Mouse (Mus musculus) ES-E14 (cell line): ENCODE measurements at regions not wholly inside any gene's neighbourhood (a gene's known extent, or its start where the extent isn't known, plus 50 kb on each side); places are given as distances from the start of the nearest gene placed in this dataset.
"Not testable (repeated sequence)": the region's sequence is repeated elsewhere in the genome, so short reads cannot be mapped to it uniquely, and the experiment has no call there.

Experiments
- DNase-seq: peaks from one replicate; pipeline ENCODE4 v3.0.0-alpha.2; 2013; ENCODE audit warnings: low read depth, low spot score
- H3K27ac ChIP-seq: 2 replicates; pipeline ENCODE4 v1.5.1; 2012; ENCODE audit warnings: low read depth, mild to moderate bottlenecking, low read length, moderate library complexity, mixed read lengths; ENCODE audit not compliant: poor library complexity, insufficient read depth, severe bottlenecking
- H3K36me3 ChIP-seq: 2 replicates; pipeline ENCODE4 v1.6.1; 2012; ENCODE audit warnings: mild to moderate bottlenecking, low read length, moderate library complexity, mixed read lengths; ENCODE audit not compliant: control insufficient read depth, poor library complexity, insufficient read depth, severe bottlenecking
- H3K4me1 ChIP-seq, 2 experiments: fragments of 150-350 bp in 1 of 2; sonication (generic) in 1 of 2; 2 replicates each; pipeline ENCODE4 v1.6.1; 2012; ENCODE audit warnings: low read length in 2 of 2, mild to moderate bottlenecking in 1 of 2, mixed read lengths in 1 of 2; ENCODE audit not compliant: control insufficient read depth in 2 of 2, insufficient read depth in 2 of 2, poor library complexity in 1 of 2
- H3K4me3 ChIP-seq, 2 experiments: fragments of 150-350 bp in 1 of 2; sonication (generic) in 1 of 2; 2 replicates each; pipeline ENCODE4 v1.5.1; 2012; ENCODE audit warnings: low read length in 2 of 2, low read depth in 1 of 2, mild to moderate bottlenecking in 1 of 2, mixed read lengths in 1 of 2; ENCODE audit not compliant: insufficient read depth in 1 of 2, poor library complexity in 1 of 2, severe bottlenecking in 1 of 2
- H3K9ac ChIP-seq: 2 replicates; pipeline ENCODE4 v1.6.1; 2012; ENCODE audit warnings: low read depth, mild to moderate bottlenecking, low read length, mixed read lengths; ENCODE audit not compliant: poor library complexity, insufficient read depth, severe bottlenecking
- H3K9me3 ChIP-seq: fragments of 150-350 bp; sonication (generic); 2 replicates; pipeline ENCODE4 v1.6.1; 2012; ENCODE audit warnings: low read depth, mild to moderate bottlenecking, low read length; ENCODE audit not compliant: control insufficient read depth, insufficient read depth
- CHD2 ChIP-seq: IDR thresholded peaks from 2 replicates; pipeline ENCODE4 v1.6.1; 2014; ENCODE audit warnings: mild to moderate bottlenecking, low read depth, low read length, inconsistent platforms
- HCFC1 ChIP-seq: IDR thresholded peaks from 2 replicates; pipeline ENCODE4 v1.6.1; 2012; ENCODE audit warnings: low read length, inconsistent platforms, borderline replicate concordance; ENCODE audit not compliant: insufficient read depth
- MAFK ChIP-seq: IDR thresholded peaks from 2 replicates; pipeline ENCODE4 v1.6.1; 2014; ENCODE audit warnings: mild to moderate bottlenecking, low read depth, low read length, inconsistent platforms; ENCODE audit not compliant: insufficient read depth
- ZC3H11A ChIP-seq: IDR thresholded peaks from 2 replicates; pipeline ENCODE4 v1.6.1; 2012; ENCODE audit warnings: low read depth, mild to moderate bottlenecking, inconsistent platforms, low read length, borderline replicate concordance
- ZNF384 ChIP-seq: IDR thresholded peaks from 2 replicates; pipeline ENCODE4 v1.6.1; 2012; ENCODE audit warnings: low read depth, low read length, inconsistent platforms
- in situ Hi-C, 2 experiments: fragments of 600-800 bp; cut with MboI; formaldehyde crosslinking; loops; one replicate each; pipeline ENCODE4 v1.15.1; 2025; ENCODE audit warnings: low sequenced_read_pairs in 2 of 2, inconsistent platforms in 1 of 2; ENCODE audit not compliant: unreplicated experiment in 2 of 2

GRCm38 (mm10) chr16:82520406-82520805, 307.8 kb upstream of the Gm21833 start:
- H3K4me3 ChIP-seq = no peak overlapping the region
- no peaks in the 10 kb centered on the region for H3K9me3 ChIP-seq
- H3K9ac ChIP-seq = no peak overlapping the region
- in situ Hi-C loops = no loop called here
- H3K4me1 ChIP-seq = no peaks in the 10 kb centered on the region
- H3K36me3 ChIP-seq = no peaks in the 10 kb centered on the region
- no peak overlapping the region for H3K27ac ChIP-seq
- no peak for TF ChIP-seq MAFK
- no peak for TF ChIP-seq CHD2
- TF ChIP-seq HCFC1 = no peak
- DNase-seq = no peak

- no peak for TF ChIP-seq MAFK
- TF ChIP-seq HCFC1 = no peak
- no peak for TF ChIP-seq ZC3H11A
- TF ChIP-seq CHD2 = no peak
- no peak for TF ChIP-seq ZNF384
- Histone ChIP-seq H3K36me3 (no peaks in the 10 kb centered on the region), H3K9ac (no peak overlapping the region), H3K4me3 (no peak overlapping the region), H3K4me1 (no peaks in the 10 kb centered on the region), H3K27ac (no peak overlapping the region), H3K9me3 (no peaks in the 10 kb centered on the region)
- no peak for DNase-seq
- in situ Hi-C loops = no loop called here
Measured at GRCm38 (mm10) chr16:82521582-82521981, 306.6 kb upstream of the Gm21833 start.

GRCm38 (mm10) chr16:82564361-82564760, 263.8 kb upstream of the Gm21833 start:
- DNase-seq = no peak
- H3K36me3 ChIP-seq = no peaks in the 10 kb centered on the region; the same call in 1 of the 2 replicates
- no peaks in the 10 kb centered on the region for H3K9me3 ChIP-seq
- no peak overlapping the region for H3K27ac ChIP-seq
- no peaks in the 10 kb centered on the region for H3K4me1 ChIP-seq
- no peak for TF ChIP-seq HCFC1
- TF ChIP-seq ZC3H11A = no peak
- TF ChIP-seq CHD2 = no peak
- TF ChIP-seq ZNF384 = no peak
- no peak for TF ChIP-seq MAFK
- no peak overlapping the region for H3K4me3 ChIP-seq
- in situ Hi-C loops = no loop called here
- H3K9ac ChIP-seq = no peak overlapping the region

DNA sequence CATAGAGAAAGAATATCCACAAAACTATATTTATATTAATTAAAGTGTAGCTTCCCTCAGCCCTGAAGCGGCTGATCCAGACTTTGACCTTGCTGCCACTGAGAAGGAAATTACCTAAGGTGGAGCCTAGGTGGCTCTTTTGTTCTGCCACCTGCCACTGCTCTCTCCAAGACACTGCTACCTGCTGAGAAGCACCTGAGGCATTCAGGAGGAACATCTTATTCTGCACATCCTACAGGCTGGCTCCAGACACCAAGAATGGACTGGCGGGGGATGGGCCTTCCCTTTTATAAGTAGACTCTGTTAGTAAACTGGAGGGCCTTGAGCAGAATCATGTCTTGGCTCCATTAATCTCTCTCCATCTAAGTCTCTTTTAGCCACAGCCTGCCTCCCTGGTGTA, 231.7 kb upstream of the Gm21833 start:
- H3K27ac ChIP-seq, in situ Hi-C loops, H3K36me3 ChIP-seq, H3K9me3 ChIP-seq, H3K9ac ChIP-seq: not testable (repeated sequence)
- peak; percentile 46 for DNase-seq
- Histone ChIP-seq H3K4me3 (peak overlapping the region in 1 of 2 experiments; percentile 11; a peak in 1 of 4 replicates), H3K4me1 (peaks cover 0 to 18% of the 10 kb centered on the region in 2 experiments; a peak in 3 of 4 replicates)

- in situ Hi-C loops = no loop called here
- peaks cover 0 to 5% of the 10 kb centered on the region in 2 experiments; a peak in 2 of 4 replicates for H3K4me1 ChIP-seq
Measured at GRCm38 (mm10) chr16:82602038-82602437, 226.1 kb upstream of the Gm21833 start.

More at GRCm38 (mm10) chr16:82602038-82602437, 226.1 kb upstream of the Gm21833 start:
- Histone ChIP-seq H3K4me3 (no peak overlapping the region), H3K9ac (no peak overlapping the region), H3K9me3 (no peaks in the 10 kb centered on the region), H3K36me3 (no peaks in the 10 kb centered on the region), H3K27ac (no peak overlapping the region)
- no peak for TF ChIP-seq ZNF384
- no peak for TF ChIP-seq HCFC1
- no peak for TF ChIP-seq MAFK
- no peak for TF ChIP-seq ZC3H11A
- TF ChIP-seq CHD2 = no peak
- DNase-seq = no peak
